Mouse (Mus musculus): ENCODE results near the gene Cpne2. TPM values are rescaled to one million over a fixed set of nuclear protein-coding genes. Genes with fewer than 3 reads are reported as not detected.

The Cpne2 gene
- polyA plus RNA-seq, 1 experiment from 2014 or later = 26.4 TPM

- Histone ChIP-seq H3K4me3 (no peak overlapping the region), H3K27me3 (no peaks in the 10 kb centered on the region), H3K4me1 (replicated peaks) (peaks cover 3% of the 10 kb centered on the region; the same call in 1 of the 2 replicates), H3K4me2 (no peak overlapping the region), H3K36me3 (no peaks in the 10 kb centered on the region), H3K27ac (replicated peaks) (no peak overlapping the region), H3K9ac (no peak overlapping the region), H3K9me3 (no peaks in the 10 kb centered on the region)
- 69% methylated on average over 1 of the region's 1 CpGs for WGBS
- ATAC-seq (ENCODE audit: low FRiP score, low read depth) = no peak
Measured at GRCm38 (mm10) chr8:94594211-94594610, 61.4 kb downstream of the Cpne2 start.

- Histone ChIP-seq H3K27ac (replicated peaks) (peak overlapping the region; percentile 90), H3K4me3 (peak overlapping the region; percentile 75), H3K4me2 (peak overlapping the region; percentile 92), H3K4me1 (replicated peaks) (peaks cover 35% of the 10 kb centered on the region), H3K9me3 (no peaks in the 10 kb centered on the region), H3K9ac (peak overlapping the region; percentile 93), H3K27me3 (no peaks in the 10 kb centered on the region), H3K36me3 (no peaks in the 10 kb centered on the region)
- 27% methylated on average over 5 of the region's 5 CpGs for WGBS
- ATAC-seq (ENCODE audit: low FRiP score, low read depth) = no peak
Measured at GRCm38 (mm10) chr8:94600478-94600877, 67.7 kb downstream of the Cpne2 start.

- peak; percentile 36 for ATAC-seq (ENCODE audit: low FRiP score, low read depth)
- 0% methylated on average over 51 of the region's 51 CpGs for WGBS
Measured at GRCm38 (mm10) chr8:94601034-94601606, 68.3 kb downstream of the Cpne2 start.

GRCm38 (mm10) chr8:94601607-94602385, 69.0 kb downstream of the Cpne2 start, which contains the start of the genes Rspry1 and Fam192a:
Gene Rspry1, plus strand, starts transcription at chr8:94601937.
Gene Fam192a, minus strand, starts transcription at chr8:94601997.
- Histone ChIP-seq H3K9ac (peak within 1 kb of the TSS; percentile 93), H3K27ac (replicated peaks) (peak within 1 kb of the TSS; percentile 90), H3K27me3 (no peaks in the 10 kb centered on the region), H3K9me3 (no peaks in the 10 kb centered on the region), H3K4me3 (peak within 1 kb of the TSS; percentile 75), H3K36me3 (no peaks in the 10 kb centered on the region), H3K4me1 (replicated peaks) (peaks cover 35% of the 10 kb centered on the region), H3K4me2 (peak within 1 kb of the TSS; percentile 99)
- WGBS = under 1% methylated on average over 55 of the region's 55 CpGs
- ATAC-seq (ENCODE audit: low FRiP score, low read depth) = peak; percentile 100

More at GRCm38 (mm10) chr8:94601034-94601606, 68.3 kb downstream of the Cpne2 start:
- Histone ChIP-seq H3K4me1 (replicated peaks) (peaks cover 35% of the 10 kb centered on the region), H3K27me3 (no peaks in the 10 kb centered on the region), H3K4me3 (peak overlapping the region; percentile 75), H3K27ac (replicated peaks) (peak overlapping the region; percentile 90), H3K9ac (peak overlapping the region; percentile 93), H3K36me3 (no peaks in the 10 kb centered on the region), H3K9me3 (no peaks in the 10 kb centered on the region), H3K4me2 (peak overlapping the region; percentile 92)

- peaks cover 35% of the 10 kb centered on the region for H3K4me1 ChIP-seq (replicated peaks)
- H3K27ac ChIP-seq (replicated peaks) = peak overlapping the region; percentile 90
- no peaks in the 10 kb centered on the region for H3K36me3 ChIP-seq
- no peak; the same call in 1 of the 2 replicates for ATAC-seq (ENCODE audit: low FRiP score, low read depth)
- peak overlapping the region; percentile 75 for H3K4me3 ChIP-seq
- peak overlapping the region; percentile 77 for H3K9ac ChIP-seq
- no peaks in the 10 kb centered on the region for H3K9me3 ChIP-seq
- under 1% methylated on average over 31 of the region's 31 CpGs for WGBS
- H3K27me3 ChIP-seq = no peaks in the 10 kb centered on the region
- H3K4me2 ChIP-seq = peak overlapping the region; percentile 99
Measured at GRCm38 (mm10) chr8:94602471-94603131, 69.8 kb downstream of the Cpne2 start.

GRCm38 (mm10) chr8:94604030-94604429, 71.2 kb downstream of the Cpne2 start:
- Histone ChIP-seq H3K27ac (replicated peaks) (no peak overlapping the region), H3K9ac (no peak overlapping the region), H3K36me3 (no peaks in the 10 kb centered on the region), H3K4me2 (peak overlapping the region; percentile 99), H3K27me3 (no peaks in the 10 kb centered on the region), H3K4me1 (replicated peaks) (peaks cover 31% of the 10 kb centered on the region), H3K9me3 (no peaks in the 10 kb centered on the region), H3K4me3 (no peak overlapping the region)
- ATAC-seq (ENCODE audit: low FRiP score, low read depth) = no peak
- WGBS = 89% methylated on average over 2 of the region's 2 CpGs

- Histone ChIP-seq H3K4me2 (no peak overlapping the region), H3K9me3 (no peaks in the 10 kb centered on the region), H3K27me3 (no peaks in the 10 kb centered on the region), H3K4me3 (no peak overlapping the region), H3K27ac (replicated peaks) (no peak overlapping the region), H3K4me1 (replicated peaks) (peaks cover 18% of the 10 kb centered on the region), H3K36me3 (no peaks in the 10 kb centered on the region), H3K9ac (no peak overlapping the region)
- WGBS = 94% methylated on average over 5 of the region's 5 CpGs
- ATAC-seq (ENCODE audit: low FRiP score, low read depth) = no peak
Measured at GRCm38 (mm10) chr8:94607064-94607463, 74.3 kb downstream of the Cpne2 start.

Small RNA genes within 50 kb of the gene (microRNA-seq; reads per million reads assigned to microRNA genes)
- not detected for gene Mir7072

Other genes starting within 250 kb of the Cpne2 start
- gene Slc12a3, start 203.8 kb upstream of the Cpne2 start, polyA plus RNA-seq (2015; fragmentation: Nextera tagmentation; extraction: Ambion mirVana) = 0.08 and 0.14 TPM in 2 replicates
- gene Herpud1, start 146.6 kb upstream of the Cpne2 start, polyA plus RNA-seq (2015; fragmentation: Nextera tagmentation; extraction: Ambion mirVana) = 72.2 and 73.2 TPM in 2 replicates
- gene Nlrc5, start 98.6 kb upstream of the Cpne2 start, polyA plus RNA-seq (2015; fragmentation: Nextera tagmentation; extraction: Ambion mirVana) = 0.29 and 0.85 TPM in 2 replicates
- 45.5 and 48.7 TPM in 2 replicates for gene Rspry1, start 68.9 kb downstream of the Cpne2 start, polyA plus RNA-seq (2015; fragmentation: Nextera tagmentation; extraction: Ambion mirVana)
- gene Fam192a, start 69.0 kb downstream of the Cpne2 start, polyA plus RNA-seq (2015; fragmentation: Nextera tagmentation; extraction: Ambion mirVana) = 63.8 and 69.1 TPM in 2 replicates
- gene Arl2bp, start 133.6 kb downstream of the Cpne2 start, polyA plus RNA-seq (2015; fragmentation: Nextera tagmentation; extraction: Ambion mirVana) = 183 and 186 TPM in 2 replicates
- gene Pllp, start 163.3 kb downstream of the Cpne2 start, polyA plus RNA-seq (2015; fragmentation: Nextera tagmentation; extraction: Ambion mirVana) = 1.7 and 2.4 TPM in 2 replicates
- not detected in 2 replicates for gene Ccl22, start 212.6 kb downstream of the Cpne2 start, polyA plus RNA-seq (2015; fragmentation: Nextera tagmentation; extraction: Ambion mirVana)
- gene Cx3cl1, start 239.0 kb downstream of the Cpne2 start, polyA plus RNA-seq (2015; fragmentation: Nextera tagmentation; extraction: Ambion mirVana) = 38.3 and 46.3 TPM in 2 replicates